In the genomic region with DNA sequence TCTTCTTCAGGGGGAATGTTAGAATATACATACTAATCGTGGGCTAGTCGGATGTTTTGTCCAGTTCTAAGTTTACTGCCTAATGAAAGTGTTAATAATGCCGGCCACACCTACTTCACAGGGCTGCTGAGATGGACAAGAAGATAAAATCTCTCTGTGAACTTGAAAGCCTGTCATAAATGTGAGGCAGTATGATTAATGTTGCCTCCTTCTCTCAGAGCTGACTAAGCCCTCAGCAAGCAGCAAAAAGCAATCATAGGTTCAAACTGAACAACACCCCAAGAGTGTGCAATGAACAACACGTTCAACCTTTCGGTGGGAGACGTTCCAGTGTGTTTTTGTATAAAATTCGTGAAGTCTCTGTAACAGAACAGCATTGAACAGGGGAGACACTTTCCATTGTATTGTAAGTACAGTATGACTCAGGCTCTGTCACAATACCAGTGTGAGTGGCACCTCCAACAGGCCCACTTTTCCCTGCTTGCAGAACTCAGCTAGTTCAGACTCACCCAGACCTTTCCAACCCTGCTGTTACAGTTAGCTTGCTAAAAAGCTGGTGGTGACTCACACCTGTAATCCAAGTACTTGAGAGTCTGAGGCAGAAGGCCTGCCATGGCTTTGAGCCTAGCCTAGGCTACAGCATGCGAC, we compare ENCODE assay signal across 15 mouse cellular contexts.
A peak's percentile ranks its signal among the peaks of the same experiment; 100 is the strongest.
DNase-seq lines count a peak whose midpoint lies in the region; ATAC-seq lines count a peak whose summit lies in the region.
"Had no signal": no experiment of that assay in that cellular context is flagged by ENCODE, and none has a peak within 500 bp of the region (broad histone marks: within the 10 kb centered on the region; RNA-seq: fewer than 3 reads in every experiment).

No protein-coding gene starts in this region.

- peak; percentile 57 for DNase-seq in adrenal gland, postnatal 14 days
- DNase-seq in adrenal gland, postnatal 4 days (ENCODE audit: low spot score in 2 of 2) = no peak
- DNase-seq in 416B (ENCODE audit: low read depth) = peak; percentile 89
- DNase-seq in brain, adult 2 months (ENCODE audit: low read depth, low spot score) = peak; percentile 73
- DNase-seq in ovary, postnatal 14 days (ENCODE audit: low spot score) = no peak
- no peak for DNase-seq in kidney, postnatal 25 days
- DNase-seq: cerebellum, adult 11-12 months; layer of hippocampus, adult 9-11 months; right cerebral cortex, adult 18-20 months; spleen, adult 18-20 months had no signal

- ATAC-seq in megakaryocyte, adult 5-6 weeks (ENCODE audit: poor library complexity, severe bottlenecking) = 0 out of 2 replicates have a peak, but pooled peaks have one; percentile 19
- no peak for ATAC-seq in erythroid progenitor cell, adult 5-6 weeks (replicated peaks; ENCODE audit: low FRiP score, poor library complexity, severe bottlenecking)
- ATAC-seq: forebrain, embryonic 16.5 days; hindbrain, embryonic 16.5 days; midbrain, embryonic 16.5 days had no signal

Comparison
In these comparisons a context has a peak if more than half of its experiments do, and no peak if none do; other contexts are left out.
1. DNase-seq: peak in adrenal gland, postnatal 14 days (single experiment), 416B (single experiment) and brain, adult 2 months (single experiment); none in adrenal gland, postnatal 4 days (0 of 2), ovary, postnatal 14 days (single experiment) and kidney, postnatal 25 days (0 of 2).